Mouse (Mus musculus) thymus, adult 2 months (tissue): ENCODE measurements around the gene Zfyve28.

ENCODE experiments used
- CTCF ChIP-seq: fragments of 200-500 bp; IDR thresholded peaks from 2 replicates; pipeline ENCODE4 v1.5.1; 2012; ENCODE audit warnings: mild to moderate bottlenecking, control low read depth, low read length, moderate library complexity, borderline replicate concordance; ENCODE audit not compliant: control insufficient read depth, poor library complexity, insufficient read depth; ENCODE audit errors: extremely low read depth
- POLR2A ChIP-seq: fragments of 200-500 bp; IDR thresholded peaks from 2 replicates; pipeline ENCODE4 v1.6.1; 2012; ENCODE audit warnings: mild to moderate bottlenecking, low read length, control low read depth, moderate library complexity; ENCODE audit not compliant: control insufficient read depth, poor library complexity, insufficient read depth; ENCODE audit errors: extremely low read depth

GRCm38 (mm10) chr5:34183156-34183880, 104.9 kb downstream of the Zfyve28 start:
- no peak for TF ChIP-seq POLR2A
- TF ChIP-seq CTCF = no peak
